Mouse (Mus musculus) spleen, adult 18-20 months (tissue): Measurements from ENCODE around the gene Rbfox1.

Experiments used
- DNase-seq, 2 experiments: peaks; one replicate each; pipeline ENCODE4 v3.0.0; 2022; ENCODE audit warnings: mixed read lengths in 2 of 2

Gene Rbfox1

DNA sequence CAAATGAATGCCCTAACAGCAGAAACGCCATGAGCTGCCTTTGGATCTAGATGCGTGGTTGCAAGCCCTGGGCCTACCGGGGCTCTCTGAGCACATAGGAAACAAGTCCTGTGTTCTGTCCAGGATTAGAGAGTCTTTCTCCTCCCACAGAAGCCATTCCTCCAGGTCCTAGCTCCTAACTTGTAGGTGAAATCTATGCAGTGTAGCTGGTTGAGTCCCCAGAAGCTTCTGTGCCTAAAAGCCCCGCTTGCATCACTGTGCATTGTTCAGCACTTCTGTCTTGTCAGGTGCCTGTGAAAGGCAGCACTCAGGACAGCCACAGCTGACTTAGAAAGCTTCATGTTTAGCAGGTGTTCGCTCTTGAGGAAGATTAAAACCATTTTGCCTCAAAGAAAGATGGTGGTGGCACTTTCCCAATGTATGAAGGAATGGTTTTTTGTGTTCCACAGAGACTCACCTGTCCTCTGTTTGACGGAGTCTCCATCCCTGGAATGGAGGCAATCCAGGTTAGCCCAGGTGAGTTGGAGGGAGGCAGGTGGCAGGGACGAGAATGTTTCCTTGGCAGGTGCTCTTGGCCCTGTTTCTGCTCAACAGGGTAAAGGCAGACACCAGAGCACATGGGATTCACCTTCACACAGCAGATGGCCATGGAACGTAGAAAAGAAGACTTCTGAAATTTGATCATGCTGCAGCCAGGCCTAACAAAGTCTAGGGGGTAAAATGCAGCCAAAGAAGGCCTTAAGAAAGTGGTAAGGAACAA lies 1213.0 kb downstream of the Rbfox1 start:
- no peak for DNase-seq

GRCm38 (mm10) chr16:7099506-7100300 lies 1214.5 kb downstream of the Rbfox1 start:
- no peak for DNase-seq

GRCm38 (mm10) chr16:7102486-7102885 lies 1217.3 kb downstream of the Rbfox1 start:
- no peak for DNase-seq

- no peak for DNase-seq
Measured at GRCm38 (mm10) chr16:7103301-7103700, 1218.1 kb downstream of the Rbfox1 start.

DNA sequence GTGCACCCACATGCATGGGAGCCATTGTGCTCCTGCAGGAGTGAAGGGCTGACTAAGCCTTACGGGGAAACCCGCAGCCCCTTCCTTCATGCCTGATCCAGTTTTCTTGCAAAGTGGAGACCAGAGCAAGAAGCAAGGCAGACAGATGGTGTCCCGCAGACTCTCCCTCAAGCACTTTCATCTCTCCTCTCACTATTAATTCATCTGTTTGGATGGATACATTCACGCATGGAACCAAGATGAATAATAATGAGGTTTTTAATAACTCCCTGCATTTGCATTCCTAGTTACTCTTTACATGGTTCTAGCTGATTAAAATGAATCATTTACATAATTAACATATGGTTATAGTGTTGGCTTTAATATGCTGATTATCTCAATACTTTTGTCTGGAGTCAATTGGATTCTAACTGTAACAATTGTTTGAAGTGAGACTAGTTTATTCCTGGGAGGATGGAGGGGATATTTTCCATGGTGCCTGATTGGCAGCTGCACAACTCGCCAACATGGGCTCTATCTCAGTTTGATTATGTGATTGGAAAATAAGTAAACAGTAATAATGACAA lies 1221.4 kb downstream of the Rbfox1 start:
- DNase-seq: no peak

DNA sequence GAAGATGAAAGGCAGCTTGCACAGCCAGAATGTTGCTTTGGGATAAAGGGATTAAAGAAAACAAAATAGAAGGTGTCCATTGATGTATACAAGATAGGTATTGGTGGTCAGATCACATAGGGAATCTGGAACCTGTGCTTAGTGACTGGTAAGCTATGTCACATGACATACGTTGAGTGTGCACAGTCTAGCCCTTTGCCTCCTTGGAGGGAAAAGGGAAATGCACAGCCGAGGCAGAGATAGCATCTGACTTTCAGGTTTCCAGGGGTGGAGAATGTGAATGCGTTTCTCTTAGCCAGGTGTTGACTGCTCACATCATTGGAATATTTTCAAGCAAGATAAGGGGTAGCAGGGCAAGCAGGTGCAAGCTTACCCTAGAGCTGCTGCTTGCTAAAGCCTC lies 1230.8 kb downstream of the Rbfox1 start:
- no peak for DNase-seq

DNA sequence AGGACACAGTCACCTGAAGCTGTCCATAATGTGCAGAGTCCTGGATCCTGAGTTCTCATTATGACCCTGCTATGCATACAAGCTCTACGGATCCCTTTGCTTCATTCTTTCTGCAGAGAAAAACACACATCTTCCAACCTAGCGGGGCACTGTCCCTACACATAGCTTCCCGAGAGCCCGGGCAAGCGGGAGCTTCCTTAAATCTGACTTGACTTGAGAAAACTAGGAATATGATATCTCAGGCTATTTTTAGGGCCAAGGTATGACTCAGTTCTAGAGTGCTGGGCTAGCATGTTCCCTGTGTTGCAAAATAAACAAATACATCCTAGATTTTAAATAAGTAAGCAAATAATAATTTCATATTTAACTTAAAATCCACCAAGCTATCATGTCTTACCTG lies 1244.4 kb downstream of the Rbfox1 start:
- no peak for DNase-seq

GRCm38 (mm10) chr16:7132434-7132833 lies 1247.3 kb downstream of the Rbfox1 start:
- DNase-seq: no peak

DNA sequence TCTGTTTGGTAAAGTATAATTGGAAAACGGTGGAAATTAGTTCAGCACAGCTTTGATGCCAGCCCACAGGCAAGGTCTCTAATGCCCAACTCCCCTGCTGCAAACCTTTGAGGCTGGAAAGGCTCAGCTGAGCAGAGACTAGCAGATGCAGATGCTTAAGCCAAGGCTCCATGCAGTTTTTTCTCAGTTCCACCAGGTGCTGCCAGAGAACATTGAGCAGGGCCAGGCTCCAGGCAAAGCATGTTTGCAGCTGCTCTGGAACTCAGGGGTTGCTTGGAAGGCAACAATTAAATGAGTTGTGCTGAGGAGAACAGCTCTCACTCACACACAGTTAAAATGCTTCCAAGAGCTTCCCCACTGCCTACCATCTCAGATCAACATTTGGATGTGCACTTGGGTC lies 1251.8 kb downstream of the Rbfox1 start:
- no peak for DNase-seq

DNA sequence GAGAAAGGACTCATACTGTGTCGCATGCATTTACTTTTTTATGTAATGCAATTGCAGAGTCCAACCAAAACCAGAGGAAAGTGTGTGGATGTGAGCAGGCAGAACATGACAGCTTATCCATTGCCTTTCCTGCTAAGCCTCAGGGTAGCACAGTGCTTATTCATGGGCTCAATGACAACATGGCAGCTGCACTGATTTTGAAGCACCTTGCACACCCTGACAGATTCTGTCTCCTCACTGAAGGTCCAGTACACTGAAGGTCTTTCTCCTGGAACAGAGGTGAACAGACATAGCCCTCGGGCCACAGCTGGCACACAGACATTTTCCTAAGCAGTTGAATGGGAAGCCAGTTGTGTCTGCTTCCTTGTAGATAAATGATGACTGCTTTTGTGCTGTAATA lies 1254.3 kb downstream of the Rbfox1 start:
- DNase-seq: no peak

DNA sequence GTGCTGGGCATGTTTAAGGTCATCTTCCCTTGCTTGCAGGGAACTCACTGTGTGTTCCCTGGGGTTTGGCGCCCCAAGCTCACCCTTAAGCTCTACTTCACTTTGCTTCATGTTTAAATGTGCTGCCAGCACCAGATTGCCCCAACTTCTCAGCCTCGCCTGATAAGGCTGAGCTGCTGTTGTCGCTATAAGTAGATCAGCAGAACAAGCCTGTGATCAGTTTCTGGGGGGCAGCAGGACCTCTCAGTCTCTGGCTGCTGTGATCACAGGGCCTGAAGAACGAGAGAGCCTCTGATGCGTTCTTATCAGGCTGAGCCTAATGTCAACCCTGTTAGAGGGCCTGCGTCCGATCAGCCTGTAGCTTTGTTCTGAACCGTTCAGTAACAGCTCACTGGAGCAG lies 1255.8 kb downstream of the Rbfox1 start:
- no peak for DNase-seq

DNA sequence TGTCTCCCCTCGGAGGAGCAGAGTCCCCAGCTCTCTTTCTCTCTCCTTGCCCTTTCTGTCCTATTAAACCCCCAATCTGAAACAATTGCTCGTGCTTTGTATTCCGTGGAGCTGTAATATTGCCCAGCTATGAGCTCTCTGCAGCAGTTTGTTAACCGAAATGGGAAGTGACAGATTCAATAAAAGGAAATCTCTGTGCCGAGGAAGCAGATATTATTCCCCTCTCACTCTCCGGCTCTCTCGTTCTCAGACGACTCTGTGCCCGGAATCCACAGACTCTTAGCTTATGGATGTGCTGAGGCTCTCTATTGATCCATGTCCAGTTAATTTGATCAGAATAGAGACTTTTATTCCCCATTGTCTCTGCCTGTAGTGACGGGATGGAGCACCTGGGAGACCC lies 1260.3 kb downstream of the Rbfox1 start:
- no peak for DNase-seq

- DNase-seq: no peak
Measured at GRCm38 (mm10) chr16:7146454-7146853, 1261.3 kb downstream of the Rbfox1 start.

- DNase-seq: no peak
Measured at GRCm38 (mm10) chr16:7147884-7148283, 1262.7 kb downstream of the Rbfox1 start.

DNA sequence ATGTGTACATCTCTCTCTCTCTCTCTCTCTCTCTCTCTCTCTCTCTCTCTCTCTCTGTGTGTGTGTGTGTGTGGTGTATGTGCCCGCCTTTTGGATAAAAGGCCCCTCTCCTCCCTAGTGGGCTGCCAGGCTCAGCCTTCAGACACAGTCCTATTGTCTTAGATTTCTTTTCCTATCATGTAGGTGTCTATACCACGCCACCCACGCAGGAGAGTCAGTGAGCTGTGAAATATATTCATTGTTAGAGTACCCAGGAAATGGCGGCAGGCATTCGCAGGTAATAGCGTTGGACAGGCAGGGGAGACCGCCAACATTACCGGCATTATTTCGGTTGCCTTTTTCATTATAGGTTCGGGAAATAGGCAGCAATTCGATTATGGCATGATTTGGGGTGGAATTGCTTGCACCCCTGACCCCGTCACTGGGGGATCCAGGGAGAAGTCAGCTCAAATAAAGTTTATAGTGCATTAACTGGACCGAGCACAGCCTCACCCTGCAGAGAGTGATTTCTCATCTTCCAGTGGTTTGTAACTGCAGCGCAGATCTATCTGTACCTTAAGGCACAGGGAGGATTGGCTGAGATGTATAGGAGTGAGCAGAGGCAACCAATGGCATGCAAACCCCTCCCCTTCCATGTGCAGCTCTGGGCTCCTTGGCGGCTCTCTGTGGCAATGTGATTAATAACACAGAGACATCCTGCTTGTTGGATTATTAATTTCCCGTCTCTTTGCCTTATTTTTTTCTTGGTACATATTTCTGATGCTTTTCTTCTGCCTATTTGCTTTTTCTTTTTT lies 1264.1 kb downstream of the Rbfox1 start:
- no peak for DNase-seq

DNA sequence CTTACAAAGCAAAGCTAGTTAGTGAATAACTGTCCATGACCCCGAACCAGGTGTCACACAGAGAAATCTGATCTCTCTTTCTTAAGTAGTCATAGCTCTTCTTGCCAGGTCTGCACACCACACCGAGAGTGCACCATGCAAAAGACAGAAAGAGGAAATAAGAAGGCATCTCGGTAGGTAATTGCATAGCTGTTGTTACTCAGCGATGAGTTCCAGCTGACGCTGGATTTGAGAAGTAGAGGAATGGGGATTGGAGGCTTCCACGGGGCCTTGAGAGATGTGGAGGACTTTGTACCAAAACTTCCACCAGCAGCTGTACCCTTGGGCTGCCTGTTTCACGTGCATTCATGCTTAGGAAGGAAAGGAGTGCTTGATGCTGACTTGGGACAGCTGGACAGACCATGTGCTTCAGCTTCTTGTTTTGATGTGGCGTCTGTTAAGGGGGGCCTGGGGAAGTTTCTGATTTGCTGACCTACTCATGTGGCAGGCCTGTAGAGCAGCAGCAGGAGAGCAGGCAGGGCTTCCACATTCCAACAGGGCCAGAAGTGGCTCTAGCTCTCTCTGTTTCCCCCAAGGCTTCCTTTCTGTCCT lies 1265.1 kb downstream of the Rbfox1 start:
- peak in 1 of 2 experiments; percentile 2 for DNase-seq

DNA sequence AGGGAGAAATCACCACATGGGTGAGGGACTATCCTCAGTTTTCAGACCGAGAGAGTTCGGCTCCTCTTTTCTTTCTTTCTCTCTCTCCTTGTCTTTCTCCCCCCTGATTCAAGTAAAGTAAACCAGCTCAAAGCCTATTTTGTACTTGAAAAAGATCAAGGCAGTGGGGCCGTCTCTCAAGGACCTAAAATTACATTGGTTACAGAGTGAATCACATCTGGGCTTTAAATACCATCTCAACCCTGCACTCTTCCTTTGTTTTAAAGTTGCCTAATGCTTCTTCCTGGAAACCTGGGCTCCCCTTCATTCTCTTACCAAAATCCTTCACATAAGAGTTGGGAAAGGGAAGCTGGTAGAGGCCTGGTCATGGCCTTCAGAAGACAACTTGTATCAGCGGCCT lies 1267.2 kb downstream of the Rbfox1 start:
- DNase-seq: no peak

DNA sequence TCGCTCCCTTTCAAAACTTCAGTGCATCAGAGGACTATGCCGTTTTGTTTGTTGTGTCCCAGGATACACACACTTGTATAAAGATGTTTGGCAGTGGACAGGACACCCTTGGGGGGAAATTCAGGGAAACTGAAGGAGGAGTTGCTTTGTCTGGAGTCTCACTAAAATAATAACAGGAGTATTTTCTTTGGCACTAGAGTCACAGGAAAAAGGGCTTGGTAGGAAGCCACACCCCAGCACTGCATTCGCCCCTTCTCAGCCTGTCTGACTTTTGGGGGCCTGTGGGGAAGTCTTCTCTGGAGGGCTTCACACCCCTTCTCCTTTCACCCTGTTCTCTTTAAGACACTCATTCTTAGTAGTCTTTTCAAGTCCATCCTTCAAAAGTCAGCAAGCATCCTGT lies 1269.5 kb downstream of the Rbfox1 start:
- DNase-seq: no peak

GRCm38 (mm10) chr16:7158856-7159826 lies 1274.0 kb downstream of the Rbfox1 start:
- no peak for DNase-seq

- DNase-seq: no peak
Measured at GRCm38 (mm10) chr16:7159827-7160217, 1274.7 kb downstream of the Rbfox1 start.

DNA sequence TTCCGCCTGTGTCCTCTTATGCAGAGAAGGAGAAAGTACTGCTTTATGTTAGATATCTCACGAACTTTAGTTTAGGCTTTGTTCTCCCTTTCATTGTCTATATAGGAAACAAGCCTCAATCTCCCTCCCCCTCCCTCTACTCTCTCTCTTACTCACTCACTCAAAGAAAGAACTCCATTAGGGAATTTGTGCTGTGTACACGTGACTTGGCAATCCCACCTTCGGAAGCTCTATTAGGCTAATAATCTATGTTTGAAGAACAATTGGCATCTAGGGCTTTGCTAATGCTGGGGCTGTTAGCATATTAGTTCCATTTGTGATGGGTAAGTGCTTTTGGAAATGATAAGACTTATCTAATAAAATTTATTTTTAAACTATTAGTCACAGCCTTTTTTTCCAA lies 1277.0 kb downstream of the Rbfox1 start:
- DNase-seq: no peak

DNA sequence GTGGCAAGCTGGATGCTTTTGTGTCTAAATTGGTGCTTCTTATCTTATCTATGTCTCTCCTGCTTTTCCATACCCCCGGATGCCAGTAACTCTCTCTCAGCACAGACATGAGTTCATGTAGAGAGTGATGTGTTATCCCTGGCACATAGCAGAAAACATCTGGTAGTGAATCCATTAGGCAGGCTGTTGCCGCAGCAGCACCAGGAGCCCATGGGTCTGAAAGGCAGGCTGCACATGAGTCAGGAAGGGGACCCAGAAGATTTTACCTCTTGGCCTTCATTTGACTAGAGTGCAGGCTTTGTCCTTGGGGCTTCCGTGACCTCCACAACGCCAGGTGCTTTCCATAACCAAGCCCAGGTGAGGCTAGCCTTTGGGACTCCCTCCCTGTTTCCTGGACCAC lies 1278.5 kb downstream of the Rbfox1 start:
- DNase-seq: no peak
